Comparison of ENCODE assay signal across 24 mouse cellular contexts in genomic region chr13:3853648-3854333, GRCm38 (mm10). TPM values are rescaled to one million over a fixed set of nuclear protein-coding genes. Genes with fewer than 3 reads are reported as not detected.
DNase-seq lines count a peak whose midpoint lies in the region; ATAC-seq lines count a peak whose summit lies in the region.
"Not testable (repeated sequence)": the region's sequence is repeated elsewhere in the genome, so short reads cannot be mapped to it uniquely, and the experiment has no call there.
"Had no signal": no experiment of that assay in that cellular context is flagged by ENCODE, and none has a peak within 500 bp of the region (broad histone marks: within the 10 kb centered on the region; RNA-seq: fewer than 3 reads in every experiment).

Calm5 (plus strand) TSS chr13:3854173.

- H3K4me1 ChIP-seq in liver, embryonic 11.5 days (replicated peaks; ENCODE audit: control insufficient read depth, insufficient read depth, low read length); liver, embryonic 13.5 days (replicated peaks): not testable (repeated sequence)

- H3K4me2 ChIP-seq in liver, embryonic 11.5 days; liver, embryonic 13.5 days: not testable (repeated sequence)

- not testable (repeated sequence) for H3K36me3 ChIP-seq in liver, embryonic 11.5 days (ENCODE audit: control insufficient read depth, insufficient read depth, low read length); liver, embryonic 13.5 days

- H3K9me3 ChIP-seq in liver, embryonic 11.5 days (ENCODE audit: control insufficient read depth, low read length); liver, embryonic 13.5 days (replicated peaks): not testable (repeated sequence)

- WGBS in liver, embryonic 11.5 days = 71% methylated on average over 3 of the region's 3 CpGs
- WGBS in liver, embryonic 13.5 days (ENCODE audit: insufficient replicate concordance) = 36% methylated on average over 3 of the region's 3 CpGs

- not testable (repeated sequence) for H3K27ac ChIP-seq in liver, embryonic 11.5 days (ENCODE audit: low read depth, low read length); liver, embryonic 13.5 days

- ATAC-seq in cerebellum, adult (ENCODE audit: insufficient number of reproducible peaks, low FRiP score, low TSS enrichment) = peak; percentile 36; the same call in 1 of the 2 replicates
- ATAC-seq in erythroblast, adult 5-6 weeks (replicated peaks; ENCODE audit: low FRiP score, poor library complexity, severe bottlenecking) = peak; percentile 31; the same call in 1 of the 2 replicates
- ATAC-seq in liver, embryonic 11.5 days (replicated peaks; ENCODE audit: low FRiP score) = 0 out of 2 replicates have a peak, but pooled peaks have one; percentile 25
- ATAC-seq in liver, embryonic 13.5 days (ENCODE audit: low read depth) = 0 out of 2 replicates have a peak, but pooled peaks have one; percentile 45
- ATAC-seq in megakaryocyte progenitor cell, adult 5-6 weeks (replicated peaks; ENCODE audit: poor library complexity) = peak; percentile 95
- ATAC-seq in monocyte, adult 5-6 weeks (replicated peaks; ENCODE audit: insufficient number of reproducible peaks, low FRiP score, low TSS enrichment, poor library complexity, severe bottlenecking) = peak; percentile 40; the same call in 1 of the 2 replicates

- H3K4me3 ChIP-seq in liver, embryonic 11.5 days (ENCODE audit: low read depth, low read length); liver, embryonic 13.5 days (replicated peaks): not testable (repeated sequence)

- H3K27me3 ChIP-seq in liver, embryonic 11.5 days (replicated peaks; ENCODE audit: control insufficient read depth, insufficient read depth, low read length); liver, embryonic 13.5 days: not testable (repeated sequence)

- H3K9ac ChIP-seq in liver, embryonic 11.5 days (ENCODE audit: low read depth, low read length); liver, embryonic 13.5 days: not testable (repeated sequence)

- DNase-seq in heart, adult 11 months = peak; percentile 83
- DNase-seq in liver, embryonic 11.5 days (ENCODE audit: low spot score); liver, embryonic 13.5 days: not testable (repeated sequence)

RNA-seq across cellular contexts. Expression of gene Calm5, which starts in this region (rescaled TPM):
- not detected in 2 replicates for total RNA-seq in erythroblast, adult 5-6 weeks (2015; ENCODE audit: low replicate concordance)
- not detected in 2 replicates for total RNA-seq in erythroblast, adult 5-6 weeks (2017; ENCODE audit: low replicate concordance)
- not detected in 2 replicates for polyA plus RNA-seq in liver, embryonic 11.5 days (2014; fragmentation: Nextera tagmentation; extraction: Ambion mirVana)
- polyA plus RNA-seq in liver, embryonic 13.5 days (2015; fragmentation: Nextera tagmentation; extraction: Ambion mirVana) = not detected in 2 replicates
- total RNA-seq in megakaryocyte progenitor cell, adult 5-6 weeks (2015) = not detected in 2 replicates
- total RNA-seq in megakaryocyte progenitor cell, adult 5-6 weeks (2017) = not detected in 2 replicates
- not detected in 3 replicates for total RNA-seq in monocyte, adult 5-6 weeks (2017)
- total RNA-seq: adrenal gland, adult 18-20 months; adrenal gland, adult 8-10 months; adrenal gland, postnatal 14 days; adrenal gland, postnatal 36 days; CH12.LX; G1E had no signal
- polyA plus RNA-seq: activated CD4-positive, CD25-positive, alpha-beta regulatory T cell, adult 4 months; CD4-positive, CD25-positive, alpha-beta regulatory T cell, adult 4 months; cortical plate, adult 2 months; embryonic facial prominence, embryonic 10.5 days; embryonic facial prominence, embryonic 12.5 days; erythroblast, embryonic 14.5 days; forebrain, embryonic 10.5 days; forebrain, embryonic 12.5 days; forebrain, embryonic 14.5 days; forebrain, embryonic 16.5 days; G1E; Patski had no signal

Comparison
In these comparisons a context has a peak if more than half of its experiments do, and no peak if none do; other contexts are left out.
1. Peak in ATAC-seq in erythroblast, adult 5-6 weeks; RNA of the gene not detected or under 1 TPM.
2. Peak in ATAC-seq in liver, embryonic 11.5 days; RNA of the gene not detected or under 1 TPM.
3. Peak in ATAC-seq in liver, embryonic 13.5 days; RNA of the gene not detected or under 1 TPM.
4. Peak in ATAC-seq in megakaryocyte progenitor cell, adult 5-6 weeks; RNA of the gene not detected or under 1 TPM.
5. Peak in ATAC-seq in monocyte, adult 5-6 weeks; RNA of the gene not detected or under 1 TPM.
6. ATAC-seq: peak in every context shown above with its lines; median percentile 95 in megakaryocyte progenitor cell, adult 5-6 weeks; 45 in liver, embryonic 13.5 days; 40 in monocyte, adult 5-6 weeks; 36 in cerebellum, adult; 31 in erythroblast, adult 5-6 weeks; 25 in liver, embryonic 11.5 days.